Mouse (Mus musculus) spleen, adult 2 months (tissue): Measurements from ENCODE around the gene Cep70. TPM values are rescaled to one million over a fixed set of nuclear protein-coding genes. Genes with fewer than 3 reads are reported as not detected.

Experiments used
- DNase-seq, 2 experiments: peaks; one replicate each; pipeline versions ENCODE4 v3.0.0 to v3.0.0-alpha.2; 2012 to 2021; ENCODE audit warnings: low spot score in 2 of 2, low read depth in 1 of 2
- H3K27ac ChIP-seq: fragments of 200-500 bp; 2 replicates; pipeline ENCODE4 v1.5.1; 2012; ENCODE audit warnings: low read length, inconsistent platforms; ENCODE audit not compliant: insufficient read depth
- H3K27me3 ChIP-seq: fragments of 200-500 bp; 2 replicates; pipeline ENCODE4 v1.6.1; 2012; ENCODE audit warnings: mild to moderate bottlenecking, moderate library complexity, low read length, inconsistent platforms; ENCODE audit not compliant: control insufficient read depth, insufficient read depth
- H3K36me3 ChIP-seq: fragments of 200-500 bp; 2 replicates; pipeline ENCODE4 v1.6.1; 2012; ENCODE audit warnings: mild to moderate bottlenecking, low read length, inconsistent platforms; ENCODE audit not compliant: control insufficient read depth, insufficient read depth
- H3K4me1 ChIP-seq: fragments of 200-500 bp; 2 replicates; pipeline ENCODE4 v1.6.1; 2011; ENCODE audit warnings: inconsistent platforms; ENCODE audit not compliant: control insufficient read depth, insufficient read depth, insufficient read length
- H3K4me3 ChIP-seq: fragments of 200-500 bp; 2 replicates; pipeline ENCODE4 v1.5.1; 2011; ENCODE audit warnings: mild to moderate bottlenecking, inconsistent platforms; ENCODE audit not compliant: insufficient read depth, insufficient read length; ENCODE audit errors: extremely low read depth
- CTCF ChIP-seq: fragments of 200-500 bp; IDR thresholded peaks from 2 replicates; pipeline ENCODE4 v1.5.1; 2011; ENCODE audit warnings: mild to moderate bottlenecking, inconsistent platforms; ENCODE audit not compliant: insufficient read depth, insufficient read length, insufficient replicate concordance; ENCODE audit errors: extremely low read depth
- POLR2A ChIP-seq: fragments of 200-500 bp; IDR thresholded peaks from 2 replicates; pipeline ENCODE4 v1.6.1; 2011; ENCODE audit warnings: low read depth, low read length, inconsistent platforms
- WGBS: fragments of 180-500 bp; shearing (Covaris S2); methylation state at CpG from one replicate; pipeline ENCODE4 v1.1.7; 2018; 5-methylcytosine and 5-hydroxymethylcytosine counted together
- polyA plus RNA-seq: library from polyadenylated mRNA; depleted of rRNA; stranded (reverse); fragments of >200 nt; gene quantifications from 2 replicates; pipeline ENCODE4 v1.2.3, GENCODE M21; 2012

Gene Cep70
- polyA plus RNA-seq, 1 experiment = 1.0 TPM

- WGBS = 91% methylated on average over 14 of the region's 14 CpGs
- Histone ChIP-seq H3K27ac (no peak within 1 kb of the TSS), H3K27me3 (no peaks in the 10 kb centered on the region), H3K36me3 (no peaks in the 10 kb centered on the region), H3K4me1 (no peaks in the 10 kb centered on the region), H3K4me3 (no peak within 1 kb of the TSS)
- TF ChIP-seq CTCF (no peak), POLR2A (no peak)
- DNase-seq = no peak
These were observed 6.0 kb upstream of the Cep70 start, which contains the start of gene Faiml for GRCm38 (mm10) chr9:99237139-99237538. Gene Faiml, minus strand, starts transcription at chr9:99237239.

- DNase-seq = no peak
- 94% methylated on average over 10 of the region's 10 CpGs for WGBS
- no peaks in the 10 kb centered on the region for H3K27me3 ChIP-seq
- H3K4me1 ChIP-seq = no peaks in the 10 kb centered on the region; the same call in 1 of the 2 replicates
- H3K27ac ChIP-seq = no peak overlapping the region
- TF ChIP-seq POLR2A (no peak), CTCF (no peak)
- no peak overlapping the region for H3K4me3 ChIP-seq
- H3K36me3 ChIP-seq = no peaks in the 10 kb centered on the region
These were observed 4.9 kb upstream of the Cep70 start for GRCm38 (mm10) chr9:99238276-99238675.

GRCm38 (mm10) chr9:99239256-99239655 lies 3.9 kb upstream of the Cep70 start:
- H3K36me3 ChIP-seq = no peaks in the 10 kb centered on the region
- TF ChIP-seq CTCF = no peak
- no peak for TF ChIP-seq POLR2A
- no peak overlapping the region for H3K4me3 ChIP-seq
- no peak overlapping the region for H3K27ac ChIP-seq
- no peak for DNase-seq
- H3K4me1 ChIP-seq = no peaks in the 10 kb centered on the region; the same call in 1 of the 2 replicates
- H3K27me3 ChIP-seq = no peaks in the 10 kb centered on the region
- WGBS = 65% methylated on average over 1 of the region's 1 CpGs

- WGBS = 3% methylated on average over 5 of the region's 5 CpGs
These were observed 2.6 kb upstream of the Cep70 start for GRCm38 (mm10) chr9:99240571-99240970.

GRCm38 (mm10) chr9:99242035-99242434 lies 1.1 kb upstream of the Cep70 start:
- Histone ChIP-seq H3K36me3 (no peaks in the 10 kb centered on the region), H3K4me3 (no peak overlapping the region), H3K27ac (no peak overlapping the region), H3K4me1 (no peaks in the 10 kb centered on the region; the same call in 1 of the 2 replicates), H3K27me3 (no peaks in the 10 kb centered on the region)
- under 1% methylated on average over 7 of the region's 7 CpGs for WGBS
- TF ChIP-seq CTCF = peak; percentile 54; the same call in 1 of the 2 replicates
- no peak for TF ChIP-seq POLR2A
- peak; percentile 30 to 34 for DNase-seq

More at GRCm38 (mm10) chr9:99240571-99240970, 2.6 kb upstream of the Cep70 start:
- TF ChIP-seq POLR2A (no peak), CTCF (no peak)
- H3K27me3 ChIP-seq = no peaks in the 10 kb centered on the region
- no peak overlapping the region for H3K4me3 ChIP-seq
- H3K4me1 ChIP-seq = no peaks in the 10 kb centered on the region; the same call in 1 of the 2 replicates
- H3K27ac ChIP-seq = no peak overlapping the region
- DNase-seq = peak in 1 of 2 experiments; percentile 22
- H3K36me3 ChIP-seq = no peaks in the 10 kb centered on the region

GRCm38 (mm10) chr9:99242533-99243189 lies 506 bp upstream of the Cep70 start:
- Histone ChIP-seq H3K4me3 (peak overlapping the region; percentile 68), H3K4me1 (no peaks in the 10 kb centered on the region; the same call in 1 of the 2 replicates), H3K27ac (peak overlapping the region; percentile 77), H3K36me3 (no peaks in the 10 kb centered on the region), H3K27me3 (no peaks in the 10 kb centered on the region)
- TF ChIP-seq POLR2A (no peak), CTCF (no peak)
- WGBS = 6% methylated on average over 17 of the region's 17 CpGs
- no peak for DNase-seq

GRCm38 (mm10) chr9:99243895-99244293 lies 727 bp downstream of the Cep70 start:
- DNase-seq = no peak
- no peak for TF ChIP-seq POLR2A
- no peak overlapping the region for H3K27ac ChIP-seq
- WGBS = 11% methylated on average over 10 of the region's 10 CpGs
- H3K36me3 ChIP-seq = 0 out of 2 replicates have a peak, but pooled peaks cover 3% of the 10 kb centered on the region
- no peaks in the 10 kb centered on the region for H3K27me3 ChIP-seq
- no peaks in the 10 kb centered on the region; the same call in 1 of the 2 replicates for H3K4me1 ChIP-seq
- H3K4me3 ChIP-seq = peak overlapping the region; percentile 87
